Mouse (Mus musculus) intestine, embryonic 15.5 days (tissue): ENCODE results near the gene Cracr2a. TPM values are rescaled to one million over a fixed set of nuclear protein-coding genes. Genes with fewer than 3 reads are reported as not detected.
"Not testable (repeated sequence)": the region's sequence is repeated elsewhere in the genome, so short reads cannot be mapped to it uniquely, and the experiment has no call there.

ENCODE experiments used
- ATAC-seq: fragments of 200-750 bp; cut with Nextera tagmentation; 2 replicates; pipeline ENCODE4 v1.8.0; 2017; ENCODE audit warnings: moderate TSS enrichment, moderate library complexity
- H3K27ac ChIP-seq: fragments of 300-500 bp; sonication (generic); 2 replicates; pipeline ENCODE4 v1.5.1; 2015; ENCODE audit warnings: mild to moderate bottlenecking, inconsistent platforms
- H3K27me3 ChIP-seq: fragments of 300-500 bp; sonication (generic); replicated peaks from 2 replicates; pipeline ENCODE4 v1.6.1; 2015; ENCODE audit warnings: inconsistent platforms
- H3K36me3 ChIP-seq: fragments of 300-500 bp; sonication (generic); 2 replicates; pipeline ENCODE4 v1.6.1; 2015; ENCODE audit warnings: inconsistent platforms
- H3K4me1 ChIP-seq: fragments of 300-500 bp; sonication (generic); replicated peaks from 2 replicates; pipeline ENCODE4 v1.6.1; 2015; ENCODE audit warnings: inconsistent platforms
- H3K4me2 ChIP-seq: fragments of 300-500 bp; sonication (generic); replicated peaks from 2 replicates; pipeline ENCODE4 v1.6.1; 2015; ENCODE audit warnings: mild to moderate bottlenecking, inconsistent platforms
- H3K4me3 ChIP-seq: fragments of 300-500 bp; sonication (generic); replicated peaks from 2 replicates; pipeline ENCODE4 v1.5.1; 2015; ENCODE audit warnings: inconsistent platforms
- H3K9ac ChIP-seq: fragments of 300-500 bp; sonication (generic); 2 replicates; pipeline ENCODE4 v1.6.1; 2015; ENCODE audit warnings: inconsistent platforms
- H3K9me3 ChIP-seq: fragments of 300-500 bp; sonication (generic); 2 replicates; pipeline ENCODE4 v1.6.1; 2016; ENCODE audit warnings: inconsistent platforms
- WGBS: fragments of 180-500 bp; shearing (Covaris S2); methylation state at CpG from one replicate; pipeline ENCODE4 v1.1.7; 2015; 5-methylcytosine and 5-hydroxymethylcytosine counted together
- polyA plus RNA-seq: library from polyadenylated mRNA; unstranded; fragments of >200 nt; fragmentation: Nextera tagmentation; extraction: Ambion mirVana; gene quantifications from 2 replicates; pipeline ENCODE4 v1.2.1, GENCODE M21; 2015

Gene Cracr2a
- 2.2 and 2.5 TPM in 2 replicates for polyA plus RNA-seq

- peak within 1 kb of the TSS; percentile 73 for H3K27ac ChIP-seq
- peak within 1 kb of the TSS; percentile 92 for H3K4me2 ChIP-seq
- WGBS = under 1% methylated on average over 22 of the region's 22 CpGs
- H3K36me3 ChIP-seq = no peaks in the 10 kb centered on the region
- no peaks in the 10 kb centered on the region for H3K9me3 ChIP-seq
- ATAC-seq = peak; percentile 97
- H3K27me3 ChIP-seq = no peaks in the 10 kb centered on the region
- peaks cover 6% of the 10 kb centered on the region; the same call in 1 of the 2 replicates for H3K4me1 ChIP-seq
- H3K9ac ChIP-seq = peak within 1 kb of the TSS; percentile 66
- peak within 1 kb of the TSS; percentile 62 for H3K4me3 ChIP-seq
These were observed at the start of gene Cracr2a for GRCm38 (mm10) chr6:127561231-127562020. Cracr2a (plus strand) TSS chr6:127561338.

DNA sequence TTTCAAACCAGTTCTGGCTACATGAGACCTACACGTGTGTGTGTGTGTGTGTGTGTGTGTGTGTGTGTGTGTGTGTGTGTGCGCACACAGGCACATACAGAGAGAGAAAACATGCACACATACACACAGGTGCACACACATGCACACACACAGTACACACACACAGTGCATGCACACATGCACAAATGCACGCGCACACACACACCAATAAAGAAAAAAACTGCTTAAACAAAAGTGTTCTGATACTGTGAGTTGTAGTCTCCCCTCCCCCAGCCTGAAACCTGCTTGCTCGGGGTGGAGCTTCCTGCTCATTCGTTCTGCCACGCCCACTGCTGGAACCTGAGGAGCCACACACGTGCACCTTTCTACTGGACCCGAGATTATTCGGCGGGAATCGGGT, 47.4 kb upstream of the Cracr2a start:
- ATAC-seq, H3K9me3 ChIP-seq: not testable (repeated sequence)
- 90% methylated on average over 8 of the region's 12 CpGs for WGBS

GRCm38 (mm10) chr6:127521176-127521575, 40.0 kb upstream of the Cracr2a start:
- Histone ChIP-seq H3K4me3 (no peak overlapping the region), H3K9me3 (no peaks in the 10 kb centered on the region), H3K27ac (no peak overlapping the region), H3K4me2 (no peak overlapping the region), H3K9ac (no peak overlapping the region), H3K36me3 (no peaks in the 10 kb centered on the region), H3K27me3 (no peaks in the 10 kb centered on the region), H3K4me1 (no peaks in the 10 kb centered on the region; the same call in 1 of the 2 replicates)
- ATAC-seq = no peak
- WGBS = 67% methylated on average over 8 of the region's 8 CpGs

More for the DNA sequence above, 47.4 kb upstream of the Cracr2a start:
- H3K27ac ChIP-seq, H3K4me3 ChIP-seq, H3K27me3 ChIP-seq, H3K9ac ChIP-seq, H3K4me2 ChIP-seq, H3K36me3 ChIP-seq, H3K4me1 ChIP-seq: not testable (repeated sequence)

DNA sequence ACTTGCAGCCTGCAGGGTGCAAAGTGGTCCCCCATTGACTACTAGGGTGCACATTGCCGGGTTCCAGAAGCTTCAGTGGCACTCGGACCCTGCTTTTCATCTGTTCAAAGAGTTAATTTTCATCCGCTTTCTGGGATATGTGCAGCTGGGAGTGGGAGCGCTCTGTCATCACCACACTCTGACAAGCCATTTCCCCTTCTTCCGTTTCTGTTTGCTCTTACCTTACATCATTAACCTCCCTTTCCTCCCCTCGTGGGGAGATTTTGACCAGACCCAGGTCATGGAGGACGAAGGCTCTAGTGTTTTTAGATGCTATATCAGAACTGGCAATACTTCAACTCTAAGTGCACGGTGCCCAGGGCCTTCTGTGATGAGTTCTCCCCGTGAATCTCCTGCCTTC, 38.8 kb upstream of the Cracr2a start:
- WGBS = 29% methylated on average over 9 of the region's 9 CpGs
- Histone ChIP-seq H3K9me3 (no peaks in the 10 kb centered on the region), H3K27ac (no peak overlapping the region), H3K9ac (no peak overlapping the region), H3K4me3 (no peak overlapping the region), H3K4me2 (no peak overlapping the region), H3K27me3 (no peaks in the 10 kb centered on the region), H3K4me1 (no peaks in the 10 kb centered on the region; the same call in 1 of the 2 replicates), H3K36me3 (no peaks in the 10 kb centered on the region)
- no peak for ATAC-seq

GRCm38 (mm10) chr6:127524442-127524841, 36.7 kb upstream of the Cracr2a start:
- Histone ChIP-seq H3K4me1 (peaks cover 1% of the 10 kb centered on the region), H3K9me3 (no peaks in the 10 kb centered on the region), H3K27ac (no peak overlapping the region), H3K27me3 (no peaks in the 10 kb centered on the region), H3K4me3 (no peak overlapping the region), H3K4me2 (no peak overlapping the region), H3K36me3 (no peaks in the 10 kb centered on the region), H3K9ac (no peak overlapping the region)
- no peak for ATAC-seq
- WGBS = 38% methylated on average over 8 of the region's 8 CpGs

GRCm38 (mm10) chr6:127528625-127529024, 32.5 kb upstream of the Cracr2a start:
- H3K27ac ChIP-seq = no peak overlapping the region
- ATAC-seq = no peak
- no peaks in the 10 kb centered on the region for H3K27me3 ChIP-seq
- H3K4me1 ChIP-seq = peaks cover 4% of the 10 kb centered on the region; the same call in 1 of the 2 replicates
- H3K4me2 ChIP-seq = no peak overlapping the region
- no peaks in the 10 kb centered on the region for H3K36me3 ChIP-seq
- H3K4me3 ChIP-seq = no peak overlapping the region
- no peak overlapping the region for H3K9ac ChIP-seq
- 82% methylated on average over 7 of the region's 7 CpGs for WGBS
- no peaks in the 10 kb centered on the region for H3K9me3 ChIP-seq

DNA sequence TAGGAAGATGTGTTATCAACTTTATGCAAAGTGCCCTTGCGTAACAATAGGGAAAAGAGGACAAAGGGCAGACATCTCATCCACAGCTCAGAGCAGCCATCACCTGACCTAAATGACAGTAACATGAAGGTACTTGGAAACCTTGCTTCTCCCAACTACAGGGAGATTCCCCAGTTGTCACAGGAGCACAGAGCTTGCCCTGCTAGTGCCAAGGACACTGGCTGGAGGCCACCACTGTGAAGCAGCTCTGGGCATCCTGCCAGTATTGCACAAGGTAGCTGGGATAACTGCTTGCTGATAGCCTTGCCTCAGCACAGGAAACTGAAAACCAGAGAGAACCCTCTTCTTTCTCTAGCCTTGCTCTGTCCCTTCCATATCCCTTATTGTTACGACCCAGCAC, 31.7 kb upstream of the Cracr2a start:
- no peaks in the 10 kb centered on the region for H3K27me3 ChIP-seq
- peak; percentile 79 for ATAC-seq
- no peak overlapping the region for H3K27ac ChIP-seq

GRCm38 (mm10) chr6:127530206-127530605, 30.9 kb upstream of the Cracr2a start:
- ATAC-seq = no peak
- H3K4me1 ChIP-seq = peaks cover 4% of the 10 kb centered on the region; the same call in 1 of the 2 replicates
- no peak overlapping the region for H3K4me3 ChIP-seq
- no peaks in the 10 kb centered on the region for H3K27me3 ChIP-seq
- H3K9ac ChIP-seq = no peak overlapping the region
- WGBS = 57% methylated on average over 3 of the region's 3 CpGs
- no peak overlapping the region for H3K4me2 ChIP-seq
- no peak overlapping the region for H3K27ac ChIP-seq
- no peaks in the 10 kb centered on the region for H3K36me3 ChIP-seq
- no peaks in the 10 kb centered on the region for H3K9me3 ChIP-seq

More for the DNA sequence above, 31.7 kb upstream of the Cracr2a start:
- Histone ChIP-seq H3K4me2 (no peak overlapping the region), H3K4me3 (no peak overlapping the region), H3K9ac (no peak overlapping the region), H3K36me3 (no peaks in the 10 kb centered on the region), H3K4me1 (peaks cover 4% of the 10 kb centered on the region; the same call in 1 of the 2 replicates), H3K9me3 (no peaks in the 10 kb centered on the region)
- WGBS = 42% methylated on average over 2 of the region's 2 CpGs

- no peaks in the 10 kb centered on the region for H3K9me3 ChIP-seq
- peaks cover 4% of the 10 kb centered on the region; the same call in 1 of the 2 replicates for H3K4me1 ChIP-seq
- no peak overlapping the region for H3K4me2 ChIP-seq
- no peak for ATAC-seq
- H3K36me3 ChIP-seq = no peaks in the 10 kb centered on the region
- H3K9ac ChIP-seq = no peak overlapping the region
- 38% methylated on average over 3 of the region's 3 CpGs for WGBS
- no peak overlapping the region for H3K4me3 ChIP-seq
- H3K27me3 ChIP-seq = no peaks in the 10 kb centered on the region
- no peak overlapping the region for H3K27ac ChIP-seq
These were observed 29.5 kb upstream of the Cracr2a start for GRCm38 (mm10) chr6:127531412-127532205.

GRCm38 (mm10) chr6:127532304-127532703, 28.8 kb upstream of the Cracr2a start:
- H3K27me3 ChIP-seq = no peaks in the 10 kb centered on the region
- WGBS = 75% methylated on average over 5 of the region's 5 CpGs
- no peak overlapping the region for H3K4me2 ChIP-seq
- no peak overlapping the region for H3K27ac ChIP-seq
- H3K9me3 ChIP-seq = no peaks in the 10 kb centered on the region
- no peak; the same call in 1 of the 2 replicates for ATAC-seq
- no peak overlapping the region for H3K4me3 ChIP-seq
- peaks cover 4% of the 10 kb centered on the region; the same call in 1 of the 2 replicates for H3K4me1 ChIP-seq
- no peak overlapping the region for H3K9ac ChIP-seq
- no peaks in the 10 kb centered on the region for H3K36me3 ChIP-seq

GRCm38 (mm10) chr6:127533766-127534165, 27.4 kb upstream of the Cracr2a start:
- Histone ChIP-seq H3K27ac (no peak overlapping the region), H3K27me3 (no peaks in the 10 kb centered on the region), H3K9me3 (no peaks in the 10 kb centered on the region), H3K4me1 (peaks cover 4% of the 10 kb centered on the region; the same call in 1 of the 2 replicates), H3K9ac (no peak overlapping the region), H3K4me2 (no peak overlapping the region), H3K36me3 (no peaks in the 10 kb centered on the region), H3K4me3 (no peak overlapping the region)
- ATAC-seq = no peak
- WGBS = 81% methylated on average over 5 of the region's 5 CpGs

DNA sequence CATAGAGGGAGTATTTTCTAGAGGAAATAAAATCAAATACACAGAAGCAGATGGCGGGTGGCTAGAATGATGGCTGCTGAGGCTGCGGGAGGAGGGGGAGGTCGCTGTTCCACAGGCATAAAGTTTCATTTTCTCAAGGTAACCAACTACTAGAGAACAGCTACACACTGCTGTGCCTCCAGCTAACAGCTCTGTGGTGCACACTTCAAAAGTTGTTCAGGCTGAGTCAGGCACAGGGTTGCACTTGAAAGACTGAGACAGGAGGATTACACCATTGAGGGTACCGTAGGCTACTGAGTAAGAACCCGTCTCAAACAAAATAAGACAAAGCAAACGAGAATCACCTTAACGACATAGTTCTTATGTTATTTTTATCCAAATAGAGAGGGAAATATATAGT, 24.1 kb upstream of the Cracr2a start:
- no peak overlapping the region for H3K4me3 ChIP-seq
- 72% methylated on average over 7 of the region's 7 CpGs for WGBS
- no peaks in the 10 kb centered on the region for H3K36me3 ChIP-seq
- no peaks in the 10 kb centered on the region for H3K27me3 ChIP-seq
- no peak overlapping the region for H3K9ac ChIP-seq
- H3K4me1 ChIP-seq = no peaks in the 10 kb centered on the region
- H3K27ac ChIP-seq = no peak overlapping the region
- ATAC-seq = no peak
- no peaks in the 10 kb centered on the region for H3K9me3 ChIP-seq
- H3K4me2 ChIP-seq = no peak overlapping the region
